Mouse (Mus musculus) lung, adult 2 months (tissue): ENCODE results near the gene Cavin1.

Experiments
- CTCF ChIP-seq: fragments of 200-500 bp; IDR thresholded peaks from 2 replicates; pipeline ENCODE4 v1.5.1; 2011; ENCODE audit warnings: mild to moderate bottlenecking, low read length, control low read depth; ENCODE audit not compliant: insufficient read depth
- POLR2A ChIP-seq: fragments of 200-500 bp; IDR thresholded peaks from 2 replicates; pipeline ENCODE4 v1.6.1; 2011; ENCODE audit warnings: low read depth, mild to moderate bottlenecking, control low read depth, low read length, borderline replicate concordance; ENCODE audit errors: extremely low read depth

- TF ChIP-seq CTCF (no peak), POLR2A (no peak)
Observed at GRCm38 (mm10) chr11:100942388-100942787, 28.3 kb downstream of the Cavin1 start.
